Mouse (Mus musculus) small intestine, adult 2 months (tissue): ENCODE results near the gene Cttn.

Source experiments
- CTCF ChIP-seq: fragments of 200-500 bp; IDR thresholded peaks from 2 replicates; pipeline ENCODE4 v1.5.1; 2012; ENCODE audit warnings: low read depth, mild to moderate bottlenecking, control low read depth, inconsistent platforms, low read length, moderate library complexity, mixed read lengths; ENCODE audit not compliant: insufficient replicate concordance, insufficient read length; ENCODE audit errors: extremely low read depth
- POLR2A ChIP-seq: fragments of 200-500 bp; IDR thresholded peaks from 2 replicates; pipeline ENCODE4 v1.6.1; 2012; ENCODE audit warnings: low read depth, mild to moderate bottlenecking, control low read depth, inconsistent platforms, low read length, moderate library complexity

DNA sequence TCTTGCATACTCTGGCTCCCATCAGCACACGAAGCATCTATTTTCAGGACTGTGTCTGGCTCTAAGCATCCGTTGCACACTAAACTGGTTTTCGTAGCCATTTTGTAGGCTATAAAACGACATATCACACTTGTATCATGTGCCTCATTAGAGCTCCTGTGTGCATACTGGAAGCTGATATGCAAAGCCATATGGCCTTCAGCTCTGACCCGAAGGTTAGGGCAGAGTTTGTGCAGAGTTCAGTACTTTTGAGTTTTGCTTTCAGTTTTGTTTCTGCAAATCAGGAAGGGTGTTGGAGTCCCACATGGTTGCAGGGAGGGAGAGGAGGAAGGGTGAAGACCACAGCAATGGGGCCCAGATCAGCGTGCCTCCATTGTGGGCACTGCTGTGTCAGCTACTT, 79.1 kb downstream of the Cttn start:
- no peak for TF ChIP-seq CTCF
- no peak for TF ChIP-seq POLR2A
